Mouse (Mus musculus) gastrocnemius, adult 2 months (tissue): ENCODE measurements at regions not wholly inside any gene's neighbourhood (a gene's known extent, or its start where the extent isn't known, plus 50 kb on each side); places are given as distances from the start of the nearest gene placed in this dataset.
A peak's percentile ranks its signal among the peaks of the same experiment; 100 is the strongest.

ENCODE experiments used
- DNase-seq: peaks from one replicate; pipeline ENCODE4 v3.0.0; 2022
- H3K27ac ChIP-seq: fragments of 200-600 bp; 2 replicates; pipeline ENCODE4 v1.8.1; 2022; ENCODE audit warnings: mild to moderate bottlenecking
- H3K4me3 ChIP-seq: fragments of 200-600 bp; 2 replicates; pipeline ENCODE4 v1.8.1; 2022; ENCODE audit warnings: mild to moderate bottlenecking, moderate library complexity
- CTCF ChIP-seq: fragments of 200-600 bp; IDR thresholded peaks from 2 replicates; pipeline ENCODE4 v1.8.1; 2022; ENCODE audit warnings: antibody characterized with exemption, mild to moderate bottlenecking, moderate library complexity
- intact Hi-C: fragments of 180-260 bp; cut with DNase I; formaldehyde crosslinking; loops from one replicate; pipeline ENCODE4 v1.15.1; 2025

- intact Hi-C loops = no loop called here
- no peak for TF ChIP-seq CTCF
- DNase-seq = no peak
These were observed 66.3 kb downstream of the Fam50b start for GRCm38 (mm10) chr13:34800906-34801305.

GRCm38 (mm10) chr13:34806532-34807092, 68.5 kb upstream of the Prpf4b start:
- H3K27ac ChIP-seq = no peak overlapping the region
- intact Hi-C loops = no loop called here

More at GRCm38 (mm10) chr13:34800906-34801305, 66.3 kb downstream of the Fam50b start:
- no peak overlapping the region for H3K4me3 ChIP-seq
- no peak overlapping the region for H3K27ac ChIP-seq

GRCm38 (mm10) chr13:34809536-34809935, 65.6 kb upstream of the Prpf4b start:
- intact Hi-C loops = no loop called here
- no peak overlapping the region for H3K27ac ChIP-seq
- TF ChIP-seq CTCF = no peak
- H3K4me3 ChIP-seq = no peak overlapping the region
- no peak for DNase-seq

More at GRCm38 (mm10) chr13:34806532-34807092, 68.5 kb upstream of the Prpf4b start:
- H3K4me3 ChIP-seq = no peak overlapping the region
- no peak for TF ChIP-seq CTCF
- no peak for DNase-seq

GRCm38 (mm10) chr13:34814161-34815056, 60.7 kb upstream of the Prpf4b start:
- no peak for TF ChIP-seq CTCF
- DNase-seq = peak; percentile 38
- Histone ChIP-seq H3K4me3 (peak overlapping the region; percentile 43), H3K27ac (no peak overlapping the region)
- intact Hi-C loops = no loop called here

- intact Hi-C loops = no loop called here
- no peak for DNase-seq
- TF ChIP-seq CTCF = no peak
- Histone ChIP-seq H3K27ac (no peak overlapping the region), H3K4me3 (no peak overlapping the region)
These were observed 60.1 kb upstream of the Prpf4b start for GRCm38 (mm10) chr13:34815057-34815410.

GRCm38 (mm10) chr13:34818211-34818610, 56.9 kb upstream of the Prpf4b start:
- no peak for TF ChIP-seq CTCF
- intact Hi-C loops = no loop called here

GRCm38 (mm10) chr13:34820423-34820822, 54.7 kb upstream of the Prpf4b start:
- intact Hi-C loops = loop anchor here (5.0 kb wide), 1 partner anchor 52 kb away; no protein-coding TSS in a partner anchor

More at GRCm38 (mm10) chr13:34818211-34818610, 56.9 kb upstream of the Prpf4b start:
- no peak overlapping the region for H3K27ac ChIP-seq
- H3K4me3 ChIP-seq = no peak overlapping the region
- DNase-seq = no peak

GRCm38 (mm10) chr13:34821946-34822345, 53.2 kb upstream of the Prpf4b start:
- TF ChIP-seq CTCF = no peak
- intact Hi-C loops = loop anchor here (5.0 kb wide), 1 partner anchor 50 kb away; no protein-coding TSS in a partner anchor
- DNase-seq = no peak
- no peak overlapping the region for H3K27ac ChIP-seq
- H3K4me3 ChIP-seq = no peak overlapping the region

More at GRCm38 (mm10) chr13:34820423-34820822, 54.7 kb upstream of the Prpf4b start:
- no peak overlapping the region for H3K27ac ChIP-seq
- TF ChIP-seq CTCF = no peak
- peak; percentile 41 for DNase-seq
- no peak overlapping the region for H3K4me3 ChIP-seq

- DNase-seq = no peak
- intact Hi-C loops = loop anchor here (5.0 kb wide), 1 partner anchor 48 kb away; no protein-coding TSS in a partner anchor
- Histone ChIP-seq H3K27ac (no peak overlapping the region), H3K4me3 (no peak overlapping the region)
- TF ChIP-seq CTCF = no peak
These were observed 50.9 kb upstream of the Prpf4b start for GRCm38 (mm10) chr13:34824157-34824556.
